Mouse (Mus musculus) midbrain, postnatal 0 days (tissue): ENCODE data around the gene Ciz1. TPM values are rescaled to one million over a fixed set of nuclear protein-coding genes. Genes with fewer than 3 reads are reported as not detected.

Source experiments
- ATAC-seq: fragments of 200-750 bp; cut with Nextera tagmentation; 2 replicates; pipeline ENCODE4 v1.8.0; 2017; ENCODE audit warnings: moderate number of reproducible peaks, mild to moderate bottlenecking, moderate TSS enrichment, moderate library complexity; ENCODE audit not compliant: low FRiP score
- DNase-seq: peaks from one replicate; pipeline ENCODE4 v3.0.0-alpha.2; 2015; ENCODE audit warnings: low spot score
- H3K27ac ChIP-seq: fragments of 300-500 bp; sonication (generic); 2 replicates; pipeline ENCODE4 v1.5.1; 2014; ENCODE audit warnings: low read depth, mild to moderate bottlenecking, low read length, mixed read lengths
- H3K27me3 ChIP-seq: fragments of 300-500 bp; sonication (generic); 2 replicates; pipeline ENCODE4 v1.6.1; 2014; ENCODE audit warnings: low read length, control low read depth, mixed read lengths; ENCODE audit not compliant: insufficient read depth
- H3K36me3 ChIP-seq: fragments of 300-500 bp; sonication (generic); 2 replicates; pipeline ENCODE4 v1.6.1; 2014; ENCODE audit warnings: low read length, control low read depth, mixed read lengths; ENCODE audit not compliant: insufficient read depth
- H3K4me1 ChIP-seq: fragments of 300-500 bp; sonication (generic); 2 replicates; pipeline ENCODE4 v1.6.1; 2014; ENCODE audit warnings: mild to moderate bottlenecking, control low read depth, antibody characterized with exemption, low read length, mixed read lengths; ENCODE audit not compliant: insufficient read depth
- H3K4me2 ChIP-seq: fragments of 300-500 bp; sonication (generic); 2 replicates; pipeline ENCODE4 v1.6.1; 2014; ENCODE audit warnings: low read depth, mild to moderate bottlenecking, low read length, mixed read lengths; ENCODE audit not compliant: poor library complexity, severe bottlenecking
- H3K4me3 ChIP-seq: fragments of 300-500 bp; sonication (generic); 2 replicates; pipeline ENCODE4 v1.5.1; 2014; ENCODE audit warnings: low read depth, mild to moderate bottlenecking, low read length, moderate library complexity
- H3K9ac ChIP-seq: fragments of 300-500 bp; sonication (generic); replicated peaks from 2 replicates; pipeline ENCODE4 v1.6.1; 2014; ENCODE audit warnings: mild to moderate bottlenecking, low read length, moderate library complexity, mixed read lengths; ENCODE audit not compliant: poor library complexity, severe bottlenecking
- H3K9me3 ChIP-seq: fragments of 300-500 bp; sonication (generic); 2 replicates; pipeline ENCODE4 v1.6.1; 2016; ENCODE audit warnings: low read length, control low read depth
- CTCF ChIP-seq: IDR thresholded peaks from 2 replicates; pipeline ENCODE4 v1.5.1; 2016; ENCODE audit warnings: antibody characterized with exemption, mild to moderate bottlenecking
- WGBS: fragments of 180-500 bp; shearing (Covaris S2); extraction: QIAGEN DNeasy Blood & Tissue Kit; methylation state at CpG from one replicate; pipeline ENCODE4 v1.1.7; 2014; 5-methylcytosine and 5-hydroxymethylcytosine counted together
- polyA plus RNA-seq: library from polyadenylated mRNA; unstranded; fragments of >200 nt; fragmentation: Nextera tagmentation; extraction: Ambion mirVana; gene quantifications from 2 replicates; pipeline ENCODE4 v1.2.1, GENCODE M21; 2015
- total RNA-seq: library from RNA; depleted of rRNA; stranded (reverse); fragments of >200 nt; gene quantifications from 2 replicates; pipeline ENCODE4 v1.2.3, GENCODE M21; 2014

Gene Ciz1
- total and polyA plus RNA-seq, 2 experiments from 2014 or later = 47.3 to 81.8 TPM

DNA sequence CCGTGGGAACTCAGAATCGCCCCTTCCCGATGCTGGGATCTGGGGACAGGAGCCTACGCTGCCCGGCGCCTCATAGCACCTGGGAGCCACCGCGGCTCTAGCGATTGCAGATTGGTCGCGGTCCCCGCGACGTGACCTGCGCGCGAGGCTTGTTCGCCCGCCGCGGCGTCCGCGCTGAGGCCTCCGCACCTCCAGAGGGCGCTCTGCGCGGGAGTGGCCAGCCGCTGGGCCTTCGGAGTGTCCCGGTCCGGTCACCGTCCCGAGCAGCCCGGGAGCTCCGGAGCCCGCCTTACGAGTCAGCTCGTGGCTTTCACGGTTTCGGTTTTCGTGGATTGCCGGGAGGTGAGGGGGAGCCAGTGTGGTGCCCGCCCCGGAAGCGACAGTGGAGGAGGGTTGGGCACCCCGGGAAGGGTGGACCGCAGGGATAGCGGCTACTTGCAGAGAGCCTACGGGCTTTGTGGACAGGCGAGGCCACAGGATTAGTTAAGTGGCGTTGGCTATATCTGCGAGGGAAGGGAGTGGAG lies 10.8 kb downstream of the Ciz1 start:
- DNase-seq (peak; percentile 89), ATAC-seq (peak; percentile 79)
- Histone ChIP-seq H3K27me3 (no peaks in the 10 kb centered on the region), H3K4me2 (peak overlapping the region; percentile 70), H3K4me1 (peaks cover 10% of the 10 kb centered on the region; the same call in 1 of the 2 replicates), H3K9ac (peak overlapping the region; percentile 81), H3K27ac (peak overlapping the region; percentile 82), H3K4me3 (peak overlapping the region; percentile 67), H3K36me3 (peaks cover 11% of the 10 kb centered on the region; the same call in 1 of the 2 replicates), H3K9me3 (no peaks in the 10 kb centered on the region)
- 0% methylated on average over 53 of the region's 53 CpGs for WGBS
- peak; percentile 93 for TF ChIP-seq CTCF

DNA sequence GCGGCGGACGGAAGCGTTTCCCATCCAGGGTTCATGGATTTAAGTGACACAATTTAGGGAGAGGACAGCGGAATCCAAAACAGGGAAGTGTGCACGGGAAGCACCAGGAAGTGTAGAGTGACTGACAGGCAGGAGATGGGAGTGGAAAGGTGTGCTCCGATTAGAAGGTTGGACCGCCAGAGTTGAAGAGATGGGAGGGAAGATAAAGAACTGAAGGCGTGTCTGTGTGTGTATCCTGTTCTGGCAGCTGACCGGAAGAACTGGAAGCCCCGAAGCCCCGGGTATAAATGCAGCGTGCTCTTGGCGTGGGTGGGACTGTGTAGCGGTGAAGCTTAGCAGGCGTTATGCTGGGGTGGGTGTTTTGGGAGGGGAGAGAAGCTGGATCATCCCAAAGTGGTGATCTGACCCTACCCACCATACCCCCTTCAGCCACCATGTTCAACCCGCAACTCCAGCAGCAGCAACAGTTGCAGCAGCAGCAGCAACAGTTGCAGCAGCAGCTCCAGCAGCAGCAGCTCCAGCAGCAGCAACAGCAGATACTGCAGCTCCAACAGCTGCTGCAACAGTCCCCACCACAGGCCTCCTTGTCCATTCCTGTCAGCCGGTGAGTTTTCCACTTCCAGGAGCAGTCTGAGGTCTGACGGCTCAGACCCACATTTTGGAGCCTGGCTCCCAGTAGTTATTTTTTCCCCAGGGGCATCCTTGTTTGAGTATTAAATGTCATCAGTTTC lies 11.4 kb downstream of the Ciz1 start:
- Histone ChIP-seq H3K4me2 (peak overlapping the region; percentile 70), H3K4me1 (peaks cover 10% of the 10 kb centered on the region; the same call in 1 of the 2 replicates), H3K27me3 (no peaks in the 10 kb centered on the region), H3K36me3 (peaks cover 15% of the 10 kb centered on the region; the same call in 1 of the 2 replicates), H3K27ac (peak overlapping the region; percentile 82), H3K9ac (peak overlapping the region; percentile 81), H3K9me3 (no peaks in the 10 kb centered on the region), H3K4me3 (peak overlapping the region; percentile 67)
- DNase-seq (peak; percentile 54), ATAC-seq (peak; percentile 11)
- TF ChIP-seq CTCF = no peak
- WGBS = 9% methylated on average over 19 of the region's 19 CpGs

DNA sequence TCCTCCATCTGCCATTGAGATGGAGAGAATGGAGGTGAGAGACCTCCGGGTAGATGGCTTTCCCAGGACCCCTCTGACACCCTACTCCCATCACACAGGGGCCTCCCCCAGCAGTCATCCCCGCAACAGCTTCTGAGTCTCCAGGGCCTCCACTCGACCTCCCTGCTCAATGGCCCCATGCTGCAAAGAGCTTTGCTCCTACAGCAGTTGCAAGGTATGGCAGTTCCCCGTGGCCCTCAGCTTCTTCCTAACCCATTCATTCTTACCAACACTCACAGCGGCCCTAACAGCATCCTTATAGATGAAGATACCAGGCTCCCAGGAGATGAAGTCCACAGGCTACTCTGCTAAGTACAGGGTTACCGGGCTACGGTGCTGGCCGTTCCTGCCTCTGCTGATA lies 12.0 kb downstream of the Ciz1 start:
- Histone ChIP-seq H3K4me3 (peak overlapping the region; percentile 67), H3K27me3 (no peaks in the 10 kb centered on the region), H3K36me3 (peaks cover 16% of the 10 kb centered on the region), H3K4me2 (peak overlapping the region; percentile 70), H3K4me1 (peaks cover 10% of the 10 kb centered on the region; the same call in 1 of the 2 replicates), H3K27ac (no peak overlapping the region), H3K9me3 (no peaks in the 10 kb centered on the region), H3K9ac (peak overlapping the region; percentile 81)
- 87% methylated on average over 8 of the region's 8 CpGs for WGBS
- TF ChIP-seq CTCF = no peak
- no peak for ATAC-seq
- DNase-seq = no peak

DNA sequence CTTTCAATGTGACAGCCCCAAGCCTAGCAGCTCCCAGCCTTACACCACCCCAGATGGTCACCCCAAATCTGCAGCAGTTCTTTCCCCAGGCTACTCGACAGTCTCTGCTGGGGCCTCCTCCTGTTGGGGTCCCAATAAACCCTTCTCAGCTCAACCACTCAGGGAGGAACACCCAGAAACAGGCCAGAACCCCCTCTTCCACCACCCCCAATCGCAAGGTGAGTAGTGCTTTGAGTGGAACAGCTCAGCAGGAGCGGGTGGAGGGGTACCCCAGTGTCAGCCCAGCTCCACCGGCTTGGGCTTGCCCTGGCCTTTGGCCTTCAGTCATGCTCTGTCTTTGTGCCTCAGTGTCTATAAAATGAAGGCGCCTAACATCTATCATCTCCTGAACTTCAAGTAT lies 15.2 kb downstream of the Ciz1 start:
- TF ChIP-seq CTCF = no peak
- Histone ChIP-seq H3K9me3 (no peaks in the 10 kb centered on the region), H3K4me2 (no peak overlapping the region), H3K27me3 (no peaks in the 10 kb centered on the region), H3K9ac (no peak overlapping the region), H3K4me1 (peaks cover 4% of the 10 kb centered on the region; the same call in 1 of the 2 replicates), H3K4me3 (no peak overlapping the region), H3K36me3 (peaks cover 43% of the 10 kb centered on the region), H3K27ac (no peak overlapping the region)
- WGBS = 96% methylated on average over 5 of the region's 5 CpGs
- DNase-seq = no peak
- ATAC-seq = no peak

DNA sequence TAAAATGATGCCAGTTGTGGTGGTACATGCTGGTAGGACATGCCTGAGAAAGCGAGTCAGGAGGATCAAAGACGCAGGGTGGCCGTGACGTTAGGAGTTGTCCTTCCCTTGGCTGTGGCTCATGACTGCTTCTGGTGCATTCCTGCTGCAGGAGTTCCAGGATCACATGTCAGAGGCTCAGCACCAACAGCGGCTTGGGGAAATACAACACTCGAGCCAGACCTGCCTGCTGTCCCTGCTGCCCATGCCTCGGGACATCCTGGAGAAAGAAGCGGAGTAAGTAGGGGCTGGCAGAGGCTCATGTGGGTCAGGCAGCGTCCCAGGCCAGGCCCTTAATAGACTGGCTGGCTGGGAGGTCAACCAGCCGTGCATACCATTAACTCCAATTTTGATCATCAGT lies 22.1 kb downstream of the Ciz1 start:
- ATAC-seq (no peak), DNase-seq (no peak)
- H3K9me3 ChIP-seq = no peaks in the 10 kb centered on the region
- H3K4me2 ChIP-seq = no peak overlapping the region
- no peak overlapping the region for H3K9ac ChIP-seq
- H3K36me3 ChIP-seq = peaks cover 83% of the 10 kb centered on the region
- H3K27me3 ChIP-seq = no peaks in the 10 kb centered on the region
- H3K4me1 ChIP-seq = no peaks in the 10 kb centered on the region
- 93% methylated on average over 10 of the region's 10 CpGs for WGBS
- TF ChIP-seq CTCF = no peak
- H3K27ac ChIP-seq = no peak overlapping the region
- H3K4me3 ChIP-seq = no peak overlapping the region

DNA sequence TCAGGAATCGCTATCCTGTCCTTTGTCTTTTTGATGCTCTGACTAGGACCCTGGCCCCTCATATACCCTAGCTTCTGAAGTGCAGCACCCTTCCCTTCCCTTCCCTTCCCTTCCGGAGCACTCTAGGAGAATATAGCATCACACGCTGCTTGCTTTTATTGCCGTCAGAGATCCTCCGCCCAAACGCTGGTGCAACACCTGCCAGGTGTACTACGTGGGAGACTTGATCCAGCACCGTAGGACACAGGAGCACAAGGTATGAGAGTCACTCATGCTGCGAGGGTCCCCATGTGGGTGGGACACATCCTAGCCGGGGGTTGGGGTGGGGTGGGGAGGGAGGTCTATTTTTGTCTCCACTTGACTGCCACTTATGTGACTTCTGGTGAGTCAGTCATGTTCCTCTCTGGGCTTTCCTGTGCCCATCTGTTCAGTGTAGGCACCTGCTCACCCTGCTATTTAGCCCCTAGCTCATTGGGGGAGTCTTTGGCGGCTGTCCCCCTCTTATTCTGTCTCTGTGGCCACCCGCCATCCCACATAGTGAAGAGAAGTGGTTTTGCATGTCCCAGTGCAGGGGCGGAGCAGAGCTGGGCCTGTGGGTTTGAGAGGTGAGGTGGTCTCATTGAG lies 23.3 kb downstream of the Ciz1 start:
- Histone ChIP-seq H3K4me2 (no peak overlapping the region), H3K27me3 (no peaks in the 10 kb centered on the region), H3K9ac (no peak overlapping the region), H3K9me3 (no peaks in the 10 kb centered on the region), H3K4me1 (no peaks in the 10 kb centered on the region), H3K27ac (no peak overlapping the region), H3K4me3 (no peak overlapping the region), H3K36me3 (peaks cover 80% of the 10 kb centered on the region)
- ATAC-seq (no peak), DNase-seq (no peak)
- WGBS = 92% methylated on average over 13 of the region's 13 CpGs
- TF ChIP-seq CTCF = no peak
